Mouse (Mus musculus) CH12.LX (cell line): ENCODE measurements around the gene Rtp1.
A peak's percentile ranks its signal among the peaks of the same experiment; 100 is the strongest.

ENCODE experiments used
- CHD2 ChIP-seq: IDR thresholded peaks from 2 replicates; pipeline ENCODE4 v1.6.1; 2011; ENCODE audit warnings: low read length, improper control_type of control experiment
- CTCF ChIP-seq, 2 experiments: IDR thresholded peaks in 1 of 2; conservative IDR thresholded peaks in 1 of 2; 2 replicates each; pipeline ENCODE4 v1.5.1; 2011 to 2012; ENCODE audit warnings: low read depth in 2 of 2, low read length in 2 of 2, improper control_type of control experiment in 1 of 2, inconsistent platforms in 1 of 2, mild to moderate bottlenecking in 1 of 2, moderate library complexity in 1 of 2
- IRF4 ChIP-seq: IDR thresholded peaks from 2 replicates; pipeline ENCODE4 v1.6.1; 2014; ENCODE audit warnings: low read depth, mild to moderate bottlenecking, inconsistent platforms, low read length, improper control_type of control experiment
- JUND ChIP-seq: conservative IDR thresholded peaks from 2 replicates; pipeline ENCODE4 v1.6.1; 2011; ENCODE audit warnings: low read depth, low read length, improper control_type of control experiment
- KAT2A ChIP-seq: IDR thresholded peaks from 2 replicates; pipeline ENCODE4 v1.6.1; 2012; ENCODE audit warnings: low read length, improper control_type of control experiment, inconsistent platforms; ENCODE audit not compliant: insufficient replicate concordance
- MXI1 ChIP-seq: IDR thresholded peaks from 2 replicates; pipeline ENCODE4 v1.6.1; 2011; ENCODE audit warnings: mild to moderate bottlenecking, low read depth, low read length, improper control_type of control experiment
- MYC ChIP-seq: IDR thresholded peaks from 2 replicates; pipeline ENCODE4 v1.6.1; 2011; ENCODE audit warnings: low read depth, mild to moderate bottlenecking, improper control_type of control experiment, low read length
- POLR2A ChIP-seq: IDR thresholded peaks from 2 replicates; pipeline ENCODE4 v1.6.1; 2011; ENCODE audit warnings: low read depth, mild to moderate bottlenecking, improper control_type of control experiment, low read length
- ZC3H11A ChIP-seq: IDR thresholded peaks from 2 replicates; pipeline ENCODE4 v1.6.1; 2012; ENCODE audit warnings: low read depth, mild to moderate bottlenecking, inconsistent platforms, low read length, improper control_type of control experiment

GRCm38 (mm10) chr16:23452476-23452875 is 23.5 kb downstream of the Rtp1 start:
- TF ChIP-seq MXI1, result no peak
- TF ChIP-seq MYC, result no peak
- TF ChIP-seq POLR2A, result no peak
- peak; percentile 88 to 98 for TF ChIP-seq CTCF (conservative IDR thresholded peaks at IDR 0.05 in 1 of 2, IDR thresholded peaks at IDR 0.05 in 1 of 2; ENCODE audit: low read depth in 2 of 2, low read length in 2 of 2)
- TF ChIP-seq ZC3H11A, result peak; percentile 62
- TF ChIP-seq IRF4, result no peak
- peak; percentile 53; the same call in 1 of the 2 replicates for TF ChIP-seq JUND
- no peak for TF ChIP-seq CHD2
- no peak for TF ChIP-seq KAT2A
